Mouse (Mus musculus) liver, postnatal 0 days (tissue): ENCODE measurements around the gene Frmd6.

ENCODE experiments used
- CTCF ChIP-seq: sonication (generic); IDR thresholded peaks from 2 replicates; pipeline ENCODE4 v1.5.1; 2016; ENCODE audit warnings: antibody characterized with exemption, low read depth
- EP300 ChIP-seq: IDR thresholded peaks from 2 replicates; pipeline ENCODE4 v1.6.1; 2016; ENCODE audit warnings: antibody characterized with exemption, low read depth, mild to moderate bottlenecking

DNA sequence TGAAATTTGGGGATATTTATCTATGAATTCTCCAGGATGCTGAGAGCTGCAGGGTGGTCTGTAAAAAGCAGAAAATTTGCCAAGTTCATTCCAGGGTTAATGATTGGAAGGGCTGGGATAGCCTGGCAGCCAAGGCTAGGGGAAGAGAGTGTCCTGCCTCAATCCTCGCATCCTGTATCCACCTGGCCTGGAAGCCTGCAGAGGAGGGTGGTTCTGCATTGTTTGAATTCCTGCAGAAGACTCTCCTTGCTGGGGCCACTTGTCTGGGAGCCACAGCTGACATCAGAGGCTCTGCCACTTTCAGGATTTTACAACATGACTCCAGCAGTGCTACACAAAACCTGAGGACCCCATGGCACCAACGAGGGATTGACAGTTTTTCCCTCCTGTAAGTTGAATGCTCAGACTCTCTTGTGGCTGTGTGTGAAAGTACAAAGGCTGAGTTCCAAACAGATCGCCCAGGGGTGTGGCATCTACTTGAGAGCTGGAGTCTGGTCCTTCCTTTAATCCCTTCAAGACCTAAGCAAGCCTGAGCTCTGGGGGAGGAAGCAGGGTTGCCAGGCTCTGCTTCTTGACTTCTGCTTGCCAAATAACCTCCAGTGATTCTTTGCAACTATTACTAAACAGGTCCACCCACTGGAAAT is 12.4 kb upstream of the Frmd6 start:
- TF ChIP-seq CTCF, result no peak
- TF ChIP-seq EP300, result no peak
